Mouse (Mus musculus) ovary, postnatal 36 days (tissue): ENCODE data around the gene Aim2.
"Not testable (repeated sequence)": the region's sequence is repeated elsewhere in the genome, so short reads cannot be mapped to it uniquely, and the experiment has no call there.

Source experiments
- DNase-seq: peaks from one replicate; pipeline ENCODE4 v3.0.0; 2022; ENCODE audit warnings: low spot score, mixed read lengths

Aim2 gene

DNA sequence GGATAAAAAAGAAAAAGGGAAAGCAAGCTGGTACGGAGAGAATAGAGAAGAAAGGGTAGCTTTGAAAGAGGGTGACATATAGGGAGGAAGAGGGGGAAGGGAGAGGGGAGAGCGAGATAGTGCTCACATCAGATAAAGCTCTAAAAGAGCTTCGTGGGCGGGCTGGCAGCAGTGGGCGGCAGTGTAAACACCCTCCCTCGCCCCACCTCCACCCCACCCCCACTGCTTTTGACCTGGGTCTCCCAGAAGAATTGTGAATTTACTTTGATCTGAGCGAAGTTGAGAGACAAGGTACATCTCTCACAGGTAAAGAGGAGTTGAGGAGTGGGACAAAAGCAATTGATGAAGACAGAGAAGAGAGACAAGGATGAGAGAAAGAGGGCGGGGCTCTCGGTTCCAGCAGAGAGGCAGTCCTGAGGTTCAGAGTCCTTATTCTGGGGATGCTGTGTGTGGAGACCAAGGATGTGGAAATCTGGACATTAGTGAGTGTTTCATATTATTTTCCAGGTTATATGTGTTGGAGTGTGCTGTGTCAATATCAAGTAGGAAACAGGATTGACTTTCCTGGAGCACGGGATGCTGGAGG is at the start of gene Aim2:
TSS of gene Aim2 (plus strand) at position 508 of the 586 bp plus-strand sequence.
- no peak for DNase-seq

DNA sequence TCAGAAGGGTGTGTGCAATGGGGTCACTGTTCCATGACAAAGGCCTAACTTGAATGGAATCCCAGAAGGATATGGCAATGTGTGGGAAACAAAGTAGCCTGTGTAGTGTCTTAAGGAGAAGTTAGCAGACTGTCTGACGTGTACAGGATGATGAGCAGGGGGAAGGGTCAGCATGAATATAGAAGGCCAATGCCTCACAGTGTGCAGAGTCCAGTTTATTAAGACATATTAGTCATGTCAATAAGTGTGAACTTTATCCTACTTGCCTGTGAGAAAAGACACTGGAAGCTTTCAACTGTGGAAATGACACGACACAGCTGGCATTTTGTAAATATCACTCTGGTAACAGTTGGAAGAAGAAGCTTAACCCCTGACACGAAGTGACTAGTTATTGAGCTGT is 47.9 kb upstream of the Aim2 start:
- DNase-seq: not testable (repeated sequence)

DNA sequence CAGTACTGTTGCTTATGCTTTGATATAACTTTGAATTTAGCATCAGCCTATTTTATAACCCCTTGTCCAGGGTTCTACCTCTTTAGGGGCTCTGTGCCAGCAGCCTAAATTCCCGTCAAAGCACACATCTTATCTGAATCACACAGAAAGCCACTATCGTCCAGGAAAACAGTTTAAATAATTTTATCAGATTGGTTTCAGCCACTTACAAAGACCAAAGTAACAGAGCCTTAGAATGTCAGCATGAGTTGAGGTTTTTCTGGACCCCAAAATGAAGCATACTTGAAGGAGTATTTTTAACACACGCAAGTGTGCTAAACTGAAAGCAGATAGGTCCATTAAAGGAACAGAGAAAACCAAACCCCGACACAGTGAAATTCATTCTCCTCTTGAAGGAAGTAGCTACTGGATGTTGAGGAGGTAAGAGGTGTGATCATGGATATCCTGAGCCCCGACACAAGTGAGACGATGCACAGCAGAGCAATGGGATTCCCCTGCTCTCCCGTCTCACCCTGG is 37.1 kb upstream of the Aim2 start:
- not testable (repeated sequence) for DNase-seq

DNA sequence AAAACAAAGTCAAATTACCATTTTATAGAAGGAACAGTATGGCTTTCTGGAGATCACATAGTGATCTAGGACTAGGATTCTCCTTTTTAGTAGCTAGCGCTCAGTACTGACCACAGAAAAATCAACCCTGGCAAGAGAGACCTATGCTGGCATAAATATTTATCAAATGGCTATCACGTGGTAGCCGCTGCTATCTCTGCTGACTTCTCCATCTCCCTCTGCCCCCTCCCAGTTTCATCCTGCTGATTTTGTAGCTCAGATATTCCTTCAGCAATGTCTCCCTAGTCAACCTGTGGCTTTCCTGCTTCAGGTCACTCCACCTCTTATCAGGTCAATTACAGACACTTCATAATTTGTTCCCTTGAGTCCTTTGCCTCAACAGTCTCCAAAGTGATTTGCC is 35.0 kb upstream of the Aim2 start:
- DNase-seq: no peak

DNA sequence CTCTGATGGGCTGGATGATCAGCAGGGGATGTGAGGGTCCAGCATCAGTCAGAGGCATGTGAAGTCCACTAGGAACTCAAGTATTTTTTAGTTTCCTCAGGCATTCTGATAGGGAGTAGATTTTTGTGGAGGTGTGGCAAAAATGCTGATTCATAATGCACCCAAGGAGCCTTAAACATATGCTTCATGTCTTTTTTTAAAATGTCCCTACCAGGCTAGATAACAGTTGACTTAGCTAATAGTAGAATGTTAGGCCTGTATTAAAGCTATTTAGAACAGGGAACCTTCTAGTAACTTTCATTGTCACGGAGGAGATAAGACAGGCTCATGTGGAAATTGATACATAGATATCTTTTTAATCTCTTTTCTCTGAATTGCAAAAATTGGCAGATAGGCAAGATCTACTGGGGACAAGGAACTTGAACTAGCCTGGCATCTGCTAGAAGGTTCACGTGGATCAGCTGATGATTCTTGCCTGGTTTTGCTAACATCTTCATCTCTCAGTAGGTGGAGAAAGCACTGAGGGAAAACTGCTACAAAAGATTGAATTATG is 32.7 kb upstream of the Aim2 start:
- DNase-seq: no peak

DNA sequence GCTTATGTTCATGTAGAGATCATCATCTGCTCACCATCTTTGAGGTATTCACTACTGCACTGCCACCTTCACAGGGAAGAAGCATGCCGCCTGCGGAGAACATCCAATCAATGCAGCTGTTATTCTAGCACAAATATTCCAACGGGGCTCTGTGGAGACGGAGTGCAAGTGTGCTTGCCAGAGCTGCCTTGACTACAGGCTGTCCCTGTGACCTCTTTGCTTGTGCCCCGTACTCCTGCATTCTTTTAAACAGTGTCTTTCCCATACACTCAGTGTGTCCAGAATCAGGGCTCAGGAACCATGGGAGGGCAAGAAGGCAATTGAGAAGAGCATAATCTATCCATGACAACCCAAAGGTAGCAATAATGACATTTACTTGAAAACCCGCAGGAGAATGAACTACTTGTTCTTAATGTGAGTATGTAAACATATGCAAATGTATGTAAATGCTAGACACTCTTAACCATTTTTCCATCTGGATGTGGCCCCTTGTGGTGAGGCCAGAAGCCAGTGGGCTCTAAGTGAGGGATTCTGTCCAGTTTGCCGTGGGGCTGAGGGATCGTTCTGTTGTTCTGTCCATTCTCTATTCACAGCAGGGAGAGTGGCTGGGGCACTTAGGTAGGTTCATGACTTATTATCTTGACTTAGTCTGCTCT is 29.0 kb upstream of the Aim2 start:
- DNase-seq: no peak

DNA sequence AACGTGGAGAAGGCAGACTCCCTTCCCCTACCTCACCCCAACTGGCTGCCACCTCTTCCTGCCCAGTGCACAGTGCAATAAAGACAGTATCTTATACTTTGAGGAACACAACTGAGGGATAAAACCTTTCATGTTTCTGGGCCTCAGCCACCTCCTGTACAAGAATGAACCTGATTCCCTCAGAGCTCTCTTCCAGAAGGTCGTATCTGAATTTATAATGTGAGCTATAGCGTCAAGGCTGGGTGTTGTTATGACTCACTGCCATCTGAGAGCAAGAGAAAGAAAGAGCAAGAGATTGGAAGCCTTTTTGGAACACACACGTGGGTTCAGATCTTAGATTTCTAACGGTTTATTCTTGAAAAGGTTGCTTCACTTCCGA is 28.4 kb upstream of the Aim2 start:
- DNase-seq: no peak

DNA sequence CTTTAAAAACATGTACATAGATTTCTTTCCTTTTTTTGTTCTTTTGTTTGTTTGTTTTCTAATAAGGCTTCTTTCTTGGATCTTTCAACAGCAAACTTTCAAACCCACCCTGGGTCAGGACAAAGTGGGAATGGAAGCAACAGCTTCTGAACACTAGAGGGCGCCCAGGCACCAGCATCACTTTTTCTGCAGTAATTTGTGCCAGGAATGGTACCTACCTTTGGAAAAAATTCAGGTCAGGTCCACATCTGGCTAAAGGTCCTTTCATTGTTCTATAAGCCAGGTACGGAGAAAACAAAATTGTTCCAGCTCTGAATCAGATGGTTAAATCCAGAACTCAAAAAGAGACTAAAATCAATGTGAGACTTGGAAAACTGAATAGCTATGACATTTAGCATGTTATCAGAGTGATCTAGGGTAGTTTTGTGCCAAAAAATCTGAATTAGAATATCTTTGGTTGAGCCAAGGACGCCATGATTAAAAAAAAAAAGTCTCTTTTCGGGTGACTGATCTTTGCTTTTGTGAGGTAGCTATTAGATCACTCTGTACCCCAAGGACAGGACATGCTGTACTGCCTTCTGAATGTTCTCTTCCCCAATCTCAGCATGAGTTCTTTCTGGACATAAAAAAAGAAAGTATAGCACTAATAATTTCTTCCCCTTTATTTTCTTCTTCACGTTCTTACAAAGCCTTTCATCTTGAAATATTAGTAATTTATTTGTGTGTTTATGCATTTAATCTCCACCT is 26.7 kb upstream of the Aim2 start:
- no peak for DNase-seq

DNA sequence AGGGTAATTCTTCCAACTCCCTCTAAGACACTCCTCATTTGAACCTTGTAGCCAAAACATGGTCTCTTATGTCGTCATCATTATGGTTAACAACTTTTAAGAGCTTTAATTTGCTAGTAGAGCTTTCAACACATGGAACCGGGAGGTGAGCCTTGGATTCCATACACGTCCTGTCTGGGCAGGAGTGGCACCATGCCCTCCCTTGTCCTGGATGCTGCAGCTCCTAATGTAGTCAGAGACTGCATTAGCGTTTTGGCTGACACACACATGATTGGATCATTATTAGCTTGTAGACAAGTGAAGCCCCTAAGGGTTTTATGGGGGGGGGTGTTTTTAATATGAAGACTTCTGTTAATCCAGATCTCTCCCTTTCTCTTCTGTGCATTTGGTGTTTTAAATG is 25.7 kb upstream of the Aim2 start:
- no peak for DNase-seq

DNA sequence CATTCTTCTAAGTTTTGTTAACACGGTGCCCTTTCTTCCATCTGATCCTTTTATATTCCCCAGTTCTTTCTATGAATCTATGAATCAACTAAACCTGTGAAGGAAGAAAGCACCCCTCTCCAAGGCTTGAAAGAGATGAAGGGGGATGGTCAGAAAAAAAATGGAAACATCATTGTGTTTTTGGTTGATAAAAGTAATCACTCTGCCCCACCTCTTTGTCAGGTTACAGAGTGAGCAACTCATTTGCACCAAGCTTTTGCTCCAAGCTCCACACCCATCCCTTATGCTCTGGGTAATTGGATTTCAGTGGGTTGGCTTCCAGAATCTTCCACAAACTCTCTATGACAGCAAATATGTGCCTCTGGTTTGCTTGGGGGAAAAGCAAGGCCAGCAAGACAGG is 25.3 kb upstream of the Aim2 start:
- DNase-seq: no peak

DNA sequence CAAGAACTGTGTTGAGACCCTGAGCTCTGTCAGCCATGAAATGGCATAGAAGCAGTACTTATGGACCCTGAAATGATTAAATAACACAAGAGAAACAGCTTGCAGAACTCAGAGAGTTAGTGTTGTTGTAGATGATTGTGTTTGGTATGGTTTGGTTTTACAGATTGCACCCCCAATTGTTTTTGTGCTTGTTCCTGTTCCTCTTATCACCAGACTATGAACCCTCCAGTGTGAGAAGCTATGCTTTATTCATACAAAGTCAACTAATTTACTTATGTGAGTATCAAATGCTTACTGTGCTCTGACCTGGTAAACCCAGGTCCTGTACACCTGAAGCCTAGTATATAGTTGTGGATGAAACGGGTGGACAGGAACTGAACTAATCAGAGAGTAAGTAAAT is 24.1 kb upstream of the Aim2 start:
- DNase-seq: no peak

DNA sequence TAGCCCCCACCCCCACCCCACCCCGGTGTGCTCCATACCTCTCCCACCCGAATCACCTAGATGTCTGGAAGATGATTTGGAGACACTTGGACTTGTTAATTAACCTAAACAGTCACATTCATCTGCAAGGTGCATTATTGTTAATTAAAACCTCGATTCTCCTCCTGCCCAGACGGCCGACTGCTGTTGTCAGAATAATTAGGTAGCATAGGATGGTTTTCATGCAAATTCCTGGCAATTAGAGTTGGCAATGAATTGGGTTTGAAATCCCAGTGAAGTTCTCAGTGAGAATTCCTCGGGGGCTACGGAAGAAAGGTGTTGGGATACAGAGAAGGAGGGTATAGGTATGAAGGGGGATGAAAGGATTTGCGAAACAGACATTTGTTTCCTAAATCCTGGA is 22.2 kb upstream of the Aim2 start:
- DNase-seq: no peak

DNA sequence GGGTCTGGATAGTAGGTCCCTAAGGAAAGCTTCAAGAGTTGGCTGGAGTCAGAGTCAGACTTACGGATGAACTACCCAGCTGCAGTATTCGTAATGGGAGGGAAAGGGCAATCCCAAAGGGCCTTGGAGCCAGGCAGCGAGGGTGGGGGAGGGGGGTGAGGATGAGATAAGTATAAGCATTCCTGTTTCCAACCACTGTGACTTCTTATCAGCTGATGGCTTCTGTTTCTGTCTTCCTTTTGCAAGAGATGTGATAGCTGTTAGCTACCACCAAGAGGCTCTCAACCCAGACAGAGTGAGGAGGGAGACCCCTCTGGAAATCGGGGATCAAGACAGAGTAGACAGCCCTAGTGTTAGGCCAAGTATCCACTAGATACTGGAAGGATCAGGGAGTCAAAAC is 21.5 kb upstream of the Aim2 start:
- DNase-seq: no peak

DNA sequence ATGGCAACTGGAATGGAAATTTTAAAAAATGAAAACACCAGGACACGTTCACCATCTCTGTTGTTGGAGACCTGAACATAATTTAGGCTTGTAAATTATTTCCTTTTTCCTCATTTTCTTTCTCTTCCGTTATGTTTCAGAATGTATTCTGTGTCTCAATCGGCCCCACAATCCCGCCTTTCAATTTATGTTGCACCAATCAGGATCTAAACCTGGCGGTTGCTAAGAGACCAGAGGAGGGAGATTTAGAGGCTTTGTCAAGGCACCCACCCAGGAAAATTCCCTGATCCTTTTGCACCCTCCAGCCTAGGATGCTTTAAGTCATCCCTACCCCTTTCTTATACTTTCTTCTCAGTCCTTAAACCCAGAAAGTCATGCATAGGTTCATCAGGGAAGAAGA is 20.9 kb upstream of the Aim2 start:
- no peak for DNase-seq

DNA sequence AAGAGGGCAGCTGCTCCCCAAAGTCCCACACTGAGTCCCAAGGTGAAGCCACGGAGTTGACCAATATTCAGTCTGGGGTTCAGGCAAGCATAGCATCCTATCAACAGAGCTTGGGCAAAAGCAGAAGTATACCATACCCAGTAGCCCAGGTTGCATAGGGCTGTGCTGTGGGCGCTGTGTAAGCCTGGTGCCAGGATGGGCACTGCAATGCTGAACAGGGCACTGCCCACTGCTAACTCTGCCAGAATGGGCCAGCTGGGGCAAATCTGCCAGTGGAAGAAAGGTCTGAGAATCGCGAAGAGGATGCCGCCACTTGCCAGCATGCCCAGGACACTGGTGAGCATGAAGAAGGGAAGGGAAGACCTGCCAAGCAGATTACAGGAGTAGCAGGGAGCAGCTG is 18.3 kb upstream of the Aim2 start:
- no peak for DNase-seq

DNA sequence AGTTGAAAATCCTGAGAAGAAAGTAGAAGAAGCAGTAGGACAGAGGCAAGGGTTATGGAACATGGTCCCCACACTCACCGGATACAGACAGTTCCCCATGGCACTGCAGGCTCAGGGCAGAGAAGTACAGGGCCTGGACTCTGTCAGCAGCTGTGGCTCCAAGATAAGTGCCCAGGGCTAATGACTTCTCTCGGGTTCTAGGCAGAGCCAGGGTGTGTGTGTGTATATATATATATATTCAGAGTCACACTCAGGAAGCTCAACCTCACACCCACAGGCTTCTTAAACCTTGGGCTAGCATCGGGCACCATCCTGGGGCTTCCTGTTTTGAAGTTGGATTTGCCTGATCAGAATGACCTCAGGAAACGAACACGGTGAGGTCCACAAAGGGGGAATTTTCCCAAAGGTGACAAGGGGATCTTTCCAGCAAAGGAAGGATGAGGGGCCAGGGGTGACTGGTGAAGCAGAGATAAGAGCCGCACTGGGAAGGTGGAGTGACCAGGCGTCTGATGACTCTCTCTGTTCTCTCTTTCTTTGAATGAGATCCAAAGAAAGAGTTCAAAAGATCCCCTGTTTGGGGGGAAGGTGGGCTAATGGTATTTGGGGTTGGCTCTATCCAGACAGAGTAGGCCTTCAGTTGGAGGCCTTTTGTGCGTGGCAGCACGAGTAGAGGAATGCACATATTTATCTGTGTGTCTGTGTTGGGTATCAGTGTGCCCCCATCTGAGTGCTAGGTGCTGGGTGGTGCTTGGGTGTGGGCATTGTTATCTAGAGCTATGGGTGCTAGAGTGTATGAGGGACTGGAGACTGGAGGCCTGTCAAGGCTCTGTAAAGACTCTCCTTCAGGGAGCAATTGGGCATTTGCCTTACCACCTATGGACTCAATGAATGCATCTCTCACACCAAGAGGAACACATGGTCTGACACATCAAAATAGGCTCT is 17.1 kb upstream of the Aim2 start, which contains the start of gene Ackr1:
TSS of gene Ackr1 (minus strand) at position 439 of the 942 bp plus-strand sequence.
- no peak for DNase-seq

DNA sequence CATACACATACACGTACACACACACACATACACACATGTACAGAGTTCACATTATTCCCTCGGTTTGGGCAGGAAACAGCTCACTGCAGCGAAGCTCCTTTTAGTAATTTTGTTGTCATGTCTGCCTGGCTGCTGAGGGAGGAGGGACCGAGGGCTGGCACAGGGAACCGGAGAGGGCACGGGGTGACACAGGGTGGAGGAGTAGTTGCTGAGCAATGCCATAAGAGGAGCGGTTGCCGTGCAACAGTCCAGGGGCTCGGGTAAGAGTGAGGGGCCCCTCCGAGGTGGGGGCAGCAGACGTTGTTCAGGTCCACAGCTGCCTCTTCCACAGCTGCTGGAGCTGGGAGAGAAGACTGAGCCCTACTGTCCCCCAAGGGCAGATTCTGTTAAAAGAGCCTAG is 14.8 kb upstream of the Aim2 start:
- no peak for DNase-seq

DNA sequence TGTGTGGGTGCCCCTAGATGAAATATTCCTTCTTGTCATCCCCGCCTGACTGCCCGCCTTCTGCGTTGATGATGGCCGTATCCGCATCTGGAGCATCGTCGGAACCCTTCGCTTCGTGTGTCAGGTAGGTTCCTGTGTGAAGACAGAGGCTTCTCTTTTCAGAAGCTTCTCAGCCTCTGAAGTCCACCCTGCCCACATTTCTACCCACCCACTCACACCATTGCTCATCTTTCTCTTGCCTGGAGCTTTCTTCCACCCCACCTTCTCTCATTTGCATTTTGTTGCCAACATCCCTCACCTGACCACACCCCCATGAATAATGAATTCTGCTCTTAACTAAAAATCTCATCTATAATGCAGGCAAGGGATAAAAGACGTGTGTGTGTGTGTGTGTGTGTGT is 13.7 kb upstream of the Aim2 start:
- DNase-seq: no peak

DNA sequence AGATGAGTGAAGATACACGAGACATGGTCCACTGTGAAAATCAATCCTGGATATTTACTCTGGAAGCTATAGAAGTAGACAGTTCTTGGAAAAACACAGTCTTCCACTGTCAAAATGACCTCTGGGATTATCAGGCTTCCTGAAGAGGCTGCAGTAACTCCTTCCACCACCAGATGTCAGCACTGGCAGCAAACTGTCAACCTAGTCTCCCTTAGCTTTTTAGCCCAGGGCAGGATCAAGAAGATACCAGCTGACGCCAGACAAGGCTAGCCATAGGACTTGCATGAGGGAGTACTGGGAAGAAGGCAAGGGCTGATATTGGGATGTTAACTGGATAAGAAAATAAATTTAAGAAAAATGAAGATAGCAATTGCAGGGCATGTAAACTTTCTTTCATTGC is 11.1 kb upstream of the Aim2 start:
- DNase-seq: peak; percentile 28

DNA sequence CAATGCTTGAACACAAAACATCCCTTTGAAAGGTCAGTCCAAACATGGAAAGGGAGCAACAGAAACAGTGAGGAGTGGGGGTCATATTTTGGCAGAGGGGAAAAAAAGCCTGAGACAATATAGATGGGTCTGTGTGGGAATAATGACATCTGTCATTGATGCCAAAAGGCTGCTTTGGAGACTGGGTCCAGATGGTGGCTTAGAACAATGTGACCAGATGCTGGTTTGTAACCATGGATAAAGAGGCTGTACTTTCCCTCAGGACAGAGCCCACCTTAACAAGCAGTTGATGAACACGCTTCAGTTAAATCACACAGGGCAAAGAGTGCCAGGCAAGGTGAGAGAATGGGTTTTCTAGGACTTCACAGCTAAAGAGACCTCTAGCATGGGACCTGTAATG is 8.3 kb upstream of the Aim2 start:
- no peak for DNase-seq

DNA sequence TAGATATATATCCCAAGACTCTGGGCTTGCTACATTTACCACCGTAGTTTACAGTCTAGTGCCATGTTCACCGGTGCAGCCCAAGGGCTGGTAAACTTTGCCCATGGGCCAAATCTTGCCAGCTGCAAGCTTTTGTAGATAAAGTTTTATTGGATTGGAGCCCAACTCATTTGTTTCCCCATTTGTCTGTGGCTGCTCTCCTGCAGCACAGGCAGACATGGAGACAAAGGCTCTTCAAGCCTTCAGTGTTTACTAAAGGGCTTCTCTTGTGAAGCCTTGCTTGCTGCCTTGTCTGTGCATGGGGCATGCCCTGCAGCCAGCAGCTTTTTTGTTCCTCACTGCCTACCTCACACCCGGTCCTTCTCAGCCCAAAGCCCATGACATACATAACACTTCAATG is 6.7 kb upstream of the Aim2 start:
- no peak for DNase-seq

DNA sequence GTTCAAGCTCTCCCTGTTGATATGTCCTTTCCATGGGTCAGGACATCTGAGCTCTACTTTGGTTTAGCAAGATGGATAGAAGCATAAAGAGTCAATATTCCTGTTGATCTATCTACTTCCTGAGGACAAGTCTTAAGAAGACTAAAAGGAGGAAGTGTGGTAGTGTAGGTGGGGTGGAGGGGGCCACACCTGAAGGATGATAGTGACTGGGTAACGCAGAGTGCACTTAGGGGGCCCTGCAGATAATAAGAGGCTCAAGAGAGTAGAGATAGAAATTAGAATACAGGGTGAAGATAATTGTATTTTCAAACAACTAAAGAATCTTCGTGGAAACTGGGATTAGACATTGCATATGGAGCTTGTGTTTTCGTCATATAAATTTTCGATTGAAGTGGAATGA is 5.6 kb upstream of the Aim2 start:
- DNase-seq: no peak
